Mouse (Mus musculus): ENCODE measurements around the gene Tsga10ip.

GRCm38 (mm10) chr19:5356080-5356479, 46.2 kb downstream of the Tsga10ip start:
- TF ChIP-seq CTCF (IDR thresholded peaks at IDR 0.05; ENCODE audit: low read depth) (no peak), EP300 (IDR thresholded peaks at IDR 0.05; ENCODE audit: low read depth) (no peak)

Data from liver, postnatal 0 days (tissue).